Mouse (Mus musculus): ENCODE data around the gene Gm8660. TPM values are rescaled to one million over a fixed set of nuclear protein-coding genes. Genes with fewer than 3 reads are reported as not detected.

Gm8660 gene
- not detected for polyA plus RNA-seq (2017; shearing (Covaris generic))

GRCm38 (mm10) chr7:22370939-22371338 lies at the start of gene Gm8660:
Gene Gm8660 (minus strand): TSS chr7:22371039.

GRCm38 (mm10) chr7:22413283-22413682 lies 42.4 kb upstream of the Gm8660 start, which contains the start of gene Vmn1r148:
Gene Vmn1r148 (plus strand): TSS chr7:22413583.

GRCm38 (mm10) chr7:22329617-22330016 lies 41.2 kb downstream of the Gm8660 start, which contains the start of gene Gm4187:
Gene Gm4187 (minus strand): TSS chr7:22329717.

Other genes with a start within 250 kb of the Gm8660 start
- not detected for gene Gm10666, start 236.3 kb downstream of the Gm8660 start, polyA plus RNA-seq (2017; shearing (Covaris generic))
- not detected for gene Vmn1r142, start 207.0 kb downstream of the Gm8660 start, polyA plus RNA-seq (2017; shearing (Covaris generic))
- gene Vmn1r143, start 181.7 kb downstream of the Gm8660 start, polyA plus RNA-seq (2017; shearing (Covaris generic)): not detected
- not detected for gene Gm8653, start 169.8 kb downstream of the Gm8660 start, polyA plus RNA-seq (2017; shearing (Covaris generic))
- not detected for gene Gm8453, start 141.6 kb downstream of the Gm8660 start, polyA plus RNA-seq (2017; shearing (Covaris generic))
- not detected for gene Gm4187, start 41.3 kb downstream of the Gm8660 start, polyA plus RNA-seq (2017; shearing (Covaris generic))
- not detected for gene Vmn1r148, start 42.5 kb upstream of the Gm8660 start, polyA plus RNA-seq (2017; shearing (Covaris generic))
- not detected for gene Vmn1r149, start 67.2 kb upstream of the Gm8660 start, polyA plus RNA-seq (2017; shearing (Covaris generic))
- gene Gm10665, start 93.0 kb upstream of the Gm8660 start, polyA plus RNA-seq (2017; shearing (Covaris generic)): not detected
- gene Vmn1r151, start 128.6 kb upstream of the Gm8660 start, polyA plus RNA-seq (2017; shearing (Covaris generic)): not detected
- gene Vmn1r152, start 151.9 kb upstream of the Gm8660 start, polyA plus RNA-seq (2017; shearing (Covaris generic)): under 1 TPM in 1 of 2 experiments, not detected in 1; 0.41 TPM
- not detected for gene Gm8677, start 163.8 kb upstream of the Gm8660 start, polyA plus RNA-seq (2017; shearing (Covaris generic))
- gene Gm4201, start 194.3 kb upstream of the Gm8660 start, polyA plus RNA-seq (2017; shearing (Covaris generic)): not detected
- gene Gm4565, start 217.1 kb upstream of the Gm8660 start, polyA plus RNA-seq (2017; shearing (Covaris generic)): under 1 TPM in 1 of 2 experiments, not detected in 1; 0.36 TPM

Data from activated CD4-positive, CD25-positive, alpha-beta regulatory T cell (primary cell).